Mouse (Mus musculus) liver, embryonic 13.5 days (tissue): ENCODE data around the gene Fgd3. TPM values are rescaled to one million over a fixed set of nuclear protein-coding genes. Genes with fewer than 3 reads are reported as not detected.

ENCODE experiments used
- ATAC-seq: fragments of 200-750 bp; cut with Nextera tagmentation; 2 replicates; pipeline ENCODE4 v1.8.0; 2017; ENCODE audit warnings: low read depth, mild to moderate bottlenecking, moderate number of reproducible peaks, moderate library complexity
- DNase-seq: peaks from one replicate; pipeline ENCODE4 v3.0.0; 2022
- H3K27ac ChIP-seq: fragments of 300-500 bp; sonication (generic); 2 replicates; pipeline ENCODE4 v1.5.1; 2015; ENCODE audit warnings: moderate library complexity, mild to moderate bottlenecking, inconsistent platforms
- H3K27me3 ChIP-seq: fragments of 300-500 bp; sonication (generic); 2 replicates; pipeline ENCODE4 v1.6.1; 2015; ENCODE audit warnings: mild to moderate bottlenecking, inconsistent platforms
- H3K36me3 ChIP-seq: fragments of 300-500 bp; sonication (generic); 2 replicates; pipeline ENCODE4 v1.6.1; 2015; ENCODE audit warnings: mild to moderate bottlenecking, inconsistent platforms
- H3K4me1 ChIP-seq: fragments of 300-500 bp; sonication (generic); replicated peaks from 2 replicates; pipeline ENCODE4 v1.6.1; 2015; ENCODE audit warnings: inconsistent platforms
- H3K4me2 ChIP-seq: fragments of 300-500 bp; sonication (generic); 2 replicates; pipeline ENCODE4 v1.6.1; 2015; ENCODE audit warnings: inconsistent platforms, mild to moderate bottlenecking, moderate library complexity
- H3K4me3 ChIP-seq: fragments of 300-500 bp; sonication (generic); replicated peaks from 2 replicates; pipeline ENCODE4 v1.5.1; 2015; ENCODE audit warnings: mild to moderate bottlenecking, inconsistent platforms
- H3K9ac ChIP-seq: fragments of 300-500 bp; sonication (generic); 2 replicates; pipeline ENCODE4 v1.6.1; 2015; ENCODE audit warnings: mild to moderate bottlenecking, inconsistent platforms
- H3K9me3 ChIP-seq: fragments of 300-500 bp; sonication (generic); replicated peaks from 2 replicates; pipeline ENCODE4 v1.6.1; 2016; ENCODE audit warnings: inconsistent platforms
- WGBS: fragments of 180-500 bp; shearing (Covaris S2); methylation state at CpG from one replicate; pipeline ENCODE4 v1.1.7; 2015; ENCODE audit not compliant: insufficient replicate concordance; 5-methylcytosine and 5-hydroxymethylcytosine counted together
- polyA plus RNA-seq: library from polyadenylated mRNA; unstranded; fragments of >200 nt; fragmentation: Nextera tagmentation; extraction: Ambion mirVana; gene quantifications from 2 replicates; pipeline ENCODE4 v1.2.1, GENCODE M21; 2015

The Fgd3 gene
- polyA plus RNA-seq, 1 experiment from 2014 or later: 0.37 TPM

- Histone ChIP-seq H3K4me1 (peaks cover 84% of the 10 kb centered on the region), H3K27ac (no peak overlapping the region), H3K27me3 (no peaks in the 10 kb centered on the region), H3K4me2 (no peak overlapping the region), H3K9me3 (no peaks in the 10 kb centered on the region), H3K36me3 (peaks cover 3% of the 10 kb centered on the region; the same call in 1 of the 2 replicates), H3K9ac (no peak overlapping the region), H3K4me3 (no peak overlapping the region)
- 65% methylated on average over 5 of the region's 5 CpGs for WGBS
- ATAC-seq: no peak
- DNase-seq: no peak
These were observed 33.9 kb upstream of the Fgd3 start for GRCm38 (mm10) chr13:49353991-49354507.

GRCm38 (mm10) chr13:49353422-49353821 is 33.3 kb upstream of the Fgd3 start:
- Histone ChIP-seq H3K4me1 (peaks cover 84% of the 10 kb centered on the region), H3K4me3 (no peak overlapping the region), H3K27ac (no peak overlapping the region), H3K9ac (no peak overlapping the region), H3K36me3 (peaks cover 3% of the 10 kb centered on the region; the same call in 1 of the 2 replicates), H3K9me3 (no peaks in the 10 kb centered on the region), H3K27me3 (no peaks in the 10 kb centered on the region), H3K4me2 (no peak overlapping the region)
- DNase-seq (no peak), ATAC-seq (no peak)

GRCm38 (mm10) chr13:49352581-49353159 is 32.6 kb upstream of the Fgd3 start:
- no peak overlapping the region for H3K4me3 ChIP-seq
- no peaks in the 10 kb centered on the region for H3K27me3 ChIP-seq
- WGBS: 49% methylated on average over 3 of the region's 3 CpGs
- peaks cover 84% of the 10 kb centered on the region for H3K4me1 ChIP-seq
- no peak for DNase-seq
- H3K4me2 ChIP-seq: no peak overlapping the region
- H3K9me3 ChIP-seq: no peaks in the 10 kb centered on the region
- H3K27ac ChIP-seq: no peak overlapping the region
- H3K9ac ChIP-seq: no peak overlapping the region; the same call in 1 of the 2 replicates
- H3K36me3 ChIP-seq: peaks cover under 1% of the 10 kb centered on the region; the same call in 1 of the 2 replicates
- ATAC-seq: no peak

DNA sequence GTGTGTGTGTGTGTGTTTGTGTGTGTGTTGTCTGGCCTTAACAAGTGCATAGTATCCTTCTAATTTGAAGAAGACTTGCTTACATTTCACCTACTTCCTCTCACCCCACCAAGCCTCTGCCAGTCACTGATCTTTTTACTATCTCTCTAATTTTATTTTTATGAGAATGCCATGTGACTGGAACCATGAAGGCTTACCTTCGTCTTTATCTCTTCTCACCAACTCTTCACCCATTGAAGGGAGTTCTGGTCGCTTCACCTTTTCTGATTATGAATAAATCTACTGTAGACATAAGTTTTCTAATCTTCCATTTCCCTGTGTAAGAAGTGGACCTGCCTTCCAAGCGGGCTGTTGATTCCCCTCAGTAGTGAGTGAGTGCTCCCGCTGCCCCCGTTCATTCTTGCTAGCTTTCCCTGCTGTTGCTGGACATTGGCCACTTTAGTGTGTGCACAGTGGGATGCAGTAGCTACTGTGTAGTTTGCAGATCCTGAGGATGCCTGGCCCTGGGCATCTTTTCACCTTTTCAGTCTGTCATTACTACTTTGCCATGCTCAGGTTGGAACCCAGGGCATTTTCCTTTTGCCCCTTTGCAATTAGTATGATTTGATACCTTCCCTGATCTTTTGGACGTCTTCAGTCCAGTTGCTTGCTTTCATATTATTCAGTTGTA is 29.9 kb upstream of the Fgd3 start:
- H3K27ac ChIP-seq: peak overlapping the region; percentile 24; the same call in 1 of the 2 replicates
- 48% methylated on average over 6 of the region's 6 CpGs for WGBS
- no peaks in the 10 kb centered on the region for H3K27me3 ChIP-seq
- H3K9ac ChIP-seq: 0 out of 2 replicates have a peak overlapping the region, but pooled peaks have one; percentile 15
- no peak overlapping the region for H3K4me2 ChIP-seq
- DNase-seq (no peak), ATAC-seq (peak; percentile 34; the same call in 1 of the 2 replicates)
- H3K4me1 ChIP-seq: peaks cover 93% of the 10 kb centered on the region
- H3K4me3 ChIP-seq: no peak overlapping the region
- no peaks in the 10 kb centered on the region; the same call in 1 of the 2 replicates for H3K36me3 ChIP-seq
- H3K9me3 ChIP-seq: no peaks in the 10 kb centered on the region

GRCm38 (mm10) chr13:49349335-49349734 is 29.2 kb upstream of the Fgd3 start:
- DNase-seq (no peak), ATAC-seq (no peak)
- H3K27ac ChIP-seq: peak overlapping the region; percentile 24; the same call in 1 of the 2 replicates
- H3K9me3 ChIP-seq: no peaks in the 10 kb centered on the region
- no peak overlapping the region for H3K9ac ChIP-seq
- H3K4me1 ChIP-seq: peaks cover 96% of the 10 kb centered on the region
- no peaks in the 10 kb centered on the region; the same call in 1 of the 2 replicates for H3K36me3 ChIP-seq
- H3K4me2 ChIP-seq: no peak overlapping the region
- no peaks in the 10 kb centered on the region for H3K27me3 ChIP-seq
- no peak overlapping the region for H3K4me3 ChIP-seq
- 63% methylated on average over 4 of the region's 4 CpGs for WGBS

GRCm38 (mm10) chr13:49348522-49348921 is 28.4 kb upstream of the Fgd3 start:
- H3K36me3 ChIP-seq: no peaks in the 10 kb centered on the region; the same call in 1 of the 2 replicates
- DNase-seq: no peak
- H3K27ac ChIP-seq: no peak overlapping the region
- H3K4me3 ChIP-seq: no peak overlapping the region
- no peaks in the 10 kb centered on the region for H3K9me3 ChIP-seq
- peaks cover 96% of the 10 kb centered on the region for H3K4me1 ChIP-seq
- no peak overlapping the region for H3K9ac ChIP-seq
- 41% methylated on average over 2 of the region's 2 CpGs for WGBS
- no peaks in the 10 kb centered on the region for H3K27me3 ChIP-seq
- no peak for ATAC-seq
- no peak overlapping the region for H3K4me2 ChIP-seq

- peak overlapping the region; percentile 51 for H3K9ac ChIP-seq
- no peaks in the 10 kb centered on the region; the same call in 1 of the 2 replicates for H3K36me3 ChIP-seq
- no peak overlapping the region for H3K4me3 ChIP-seq
- ATAC-seq (0 out of 2 replicates have a peak, but pooled peaks have one; percentile 9), DNase-seq (peak; percentile 43)
- H3K27ac ChIP-seq: peak overlapping the region; percentile 56
- H3K9me3 ChIP-seq: no peaks in the 10 kb centered on the region
- no peaks in the 10 kb centered on the region for H3K27me3 ChIP-seq
- WGBS: 63% methylated on average over 2 of the region's 2 CpGs
- H3K4me2 ChIP-seq: peak overlapping the region; percentile 96
- H3K4me1 ChIP-seq: peaks cover 90% of the 10 kb centered on the region
These were observed 25.4 kb upstream of the Fgd3 start for GRCm38 (mm10) chr13:49345476-49345875.

DNA sequence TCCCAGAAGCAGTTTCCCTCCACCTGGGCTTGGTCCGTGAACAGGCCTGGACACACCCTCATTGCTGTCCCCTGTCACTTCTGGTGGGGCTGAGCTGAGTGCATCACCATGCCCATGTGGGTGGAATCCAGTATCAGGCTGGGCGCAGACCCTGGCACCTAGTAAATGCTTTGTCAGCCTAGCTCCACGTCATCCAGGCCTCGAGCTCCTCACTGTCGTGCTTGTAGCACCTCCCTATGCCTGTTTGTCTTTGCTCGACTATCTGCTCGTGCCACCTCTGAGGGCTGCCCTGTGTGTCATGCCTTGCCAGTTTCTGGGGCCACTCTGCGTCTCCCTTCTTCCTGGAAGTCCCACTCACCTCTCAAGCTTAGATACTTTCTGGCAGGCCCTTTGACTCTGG is 24.5 kb upstream of the Fgd3 start:
- ATAC-seq (peak; percentile 13), DNase-seq (peak; percentile 42)
- no peaks in the 10 kb centered on the region for H3K9me3 ChIP-seq
- peak overlapping the region; percentile 56 for H3K27ac ChIP-seq
- peaks cover 90% of the 10 kb centered on the region for H3K4me1 ChIP-seq
- peak overlapping the region; percentile 51 for H3K9ac ChIP-seq
- H3K36me3 ChIP-seq: no peaks in the 10 kb centered on the region; the same call in 1 of the 2 replicates
- WGBS: 48% methylated on average over 8 of the region's 8 CpGs
- H3K4me2 ChIP-seq: peak overlapping the region; percentile 96
- H3K27me3 ChIP-seq: no peaks in the 10 kb centered on the region
- peak overlapping the region; percentile 0; the same call in 1 of the 2 replicates for H3K4me3 ChIP-seq

- Histone ChIP-seq H3K36me3 (no peaks in the 10 kb centered on the region; the same call in 1 of the 2 replicates), H3K27ac (peak overlapping the region; percentile 75), H3K4me3 (peak overlapping the region; percentile 89), H3K4me2 (peak overlapping the region; percentile 96), H3K4me1 (peaks cover 77% of the 10 kb centered on the region), H3K27me3 (no peaks in the 10 kb centered on the region), H3K9ac (peak overlapping the region; percentile 96), H3K9me3 (no peaks in the 10 kb centered on the region)
- DNase-seq (no peak), ATAC-seq (no peak)
These were observed 22.6 kb upstream of the Fgd3 start for GRCm38 (mm10) chr13:49342723-49343100.

- ATAC-seq (peak; percentile 6), DNase-seq (no peak)
- Histone ChIP-seq H3K4me1 (peaks cover 71% of the 10 kb centered on the region), H3K27ac (peak overlapping the region; percentile 75), H3K36me3 (no peaks in the 10 kb centered on the region; the same call in 1 of the 2 replicates), H3K27me3 (no peaks in the 10 kb centered on the region), H3K9ac (peak overlapping the region; percentile 96), H3K9me3 (no peaks in the 10 kb centered on the region), H3K4me2 (peak overlapping the region; percentile 96), H3K4me3 (peak overlapping the region; percentile 89)
- WGBS: 10% methylated on average over 25 of the region's 25 CpGs
These were observed 22.0 kb upstream of the Fgd3 start for GRCm38 (mm10) chr13:49341831-49342722.
